Mouse (Mus musculus): ENCODE results near the gene Trub1. TPM values are rescaled to one million over a fixed set of nuclear protein-coding genes. Genes with fewer than 3 reads are reported as not detected.

Gene Trub1
- polyA plus RNA-seq, 1 experiment from 2014 or later: 33.6 TPM

DNA sequence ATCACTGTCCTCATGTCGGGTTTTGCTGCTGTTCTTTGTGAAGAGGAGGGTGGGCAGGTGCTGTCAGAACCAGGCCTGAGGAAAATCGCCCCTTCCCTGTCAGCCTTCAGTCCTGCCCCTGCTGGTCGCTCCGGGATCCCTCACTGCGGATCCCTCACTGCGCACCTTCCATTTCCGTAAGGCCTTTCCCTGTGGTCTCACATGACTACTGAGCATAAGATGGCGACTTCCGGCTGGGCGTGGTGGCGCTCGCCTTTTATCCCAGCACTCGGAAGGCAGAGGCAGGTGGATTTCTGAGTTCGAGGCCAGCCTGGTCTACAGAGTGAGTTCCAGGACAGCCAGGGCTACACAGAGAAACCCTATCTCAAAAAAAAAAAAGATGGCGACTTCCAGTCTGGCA, 27.4 kb upstream of the Trub1 start:
- Histone ChIP-seq H3K27me3 (no peaks in the 10 kb centered on the region), H3K4me3 (no peak overlapping the region), H3K9ac (no peak overlapping the region), H3K4me1 (peaks cover 5% of the 10 kb centered on the region; the same call in 1 of the 2 replicates), H3K36me3 (no peaks in the 10 kb centered on the region), H3K4me2 (no peak overlapping the region), H3K27ac (no peak overlapping the region), H3K9me3 (no peaks in the 10 kb centered on the region)
- WGBS: 98% methylated on average over 15 of the region's 15 CpGs
- no peak for ATAC-seq (ENCODE audit: insufficient number of reproducible peaks, insufficient read depth, low FRiP score, low TSS enrichment, low read depth)

DNA sequence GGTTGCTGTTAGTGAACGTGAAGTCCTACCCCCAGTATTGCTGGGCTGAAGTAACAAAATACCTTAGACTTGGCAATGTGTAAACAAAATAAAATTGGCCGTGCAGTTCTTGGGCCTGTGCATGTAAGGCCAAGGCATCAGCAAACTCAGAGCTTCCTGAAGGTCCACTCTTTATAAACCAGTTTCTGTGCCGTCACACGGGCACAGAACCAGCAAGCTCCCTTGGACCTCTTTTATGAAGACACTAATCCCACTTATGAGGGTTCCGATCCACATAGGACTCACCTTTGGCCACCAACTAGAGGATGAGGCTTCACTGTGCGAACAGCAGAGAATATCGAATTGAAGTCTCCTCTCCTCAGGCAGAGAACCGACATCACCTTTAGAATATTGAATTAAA, 25.9 kb upstream of the Trub1 start:
- Histone ChIP-seq H3K9me3 (no peaks in the 10 kb centered on the region), H3K27me3 (no peaks in the 10 kb centered on the region), H3K4me1 (peaks cover 6% of the 10 kb centered on the region; the same call in 1 of the 2 replicates), H3K27ac (no peak overlapping the region), H3K4me3 (no peak overlapping the region), H3K9ac (no peak overlapping the region), H3K4me2 (no peak overlapping the region), H3K36me3 (no peaks in the 10 kb centered on the region)
- 88% methylated on average over 8 of the region's 8 CpGs for WGBS
- no peak for ATAC-seq (ENCODE audit: insufficient number of reproducible peaks, insufficient read depth, low FRiP score, low TSS enrichment, low read depth)

DNA sequence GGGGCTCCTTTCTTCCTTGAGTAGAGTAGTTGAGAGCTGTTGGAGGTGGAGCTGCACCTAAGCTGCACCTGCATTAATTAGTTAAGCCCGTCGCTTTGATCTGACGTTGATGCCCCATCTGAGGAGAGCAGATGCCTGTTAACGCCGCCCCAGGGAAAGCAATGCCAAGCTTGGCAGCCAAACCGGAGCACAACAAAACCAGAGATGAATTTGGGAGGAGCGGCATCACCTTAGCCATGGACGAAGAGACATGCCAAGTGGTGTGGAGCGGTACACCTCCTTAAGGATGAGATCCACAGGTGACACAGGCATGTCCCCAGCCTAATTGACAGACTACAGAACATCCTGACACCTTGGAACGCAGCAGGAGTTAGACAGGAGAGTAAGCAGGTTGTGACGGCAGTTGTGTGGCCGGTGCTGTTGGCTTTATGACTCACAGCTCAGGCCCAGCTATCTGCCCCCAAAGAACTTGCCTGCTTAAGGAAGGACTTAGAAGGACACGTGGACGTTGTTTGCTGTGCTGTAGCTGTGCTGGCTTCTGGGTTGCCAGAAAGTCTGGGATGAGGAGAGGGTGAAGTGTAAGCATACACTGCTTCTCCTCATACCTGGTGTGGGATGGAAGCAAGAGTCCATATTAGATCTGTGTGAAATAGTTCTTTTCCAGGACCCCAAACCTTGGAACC, 24.8 kb upstream of the Trub1 start:
- H3K4me1 ChIP-seq: peaks cover 10% of the 10 kb centered on the region; the same call in 1 of the 2 replicates
- H3K27ac ChIP-seq: no peak overlapping the region
- no peak overlapping the region for H3K4me2 ChIP-seq
- ATAC-seq (ENCODE audit: insufficient number of reproducible peaks, insufficient read depth, low FRiP score, low TSS enrichment, low read depth): no peak
- H3K4me3 ChIP-seq: no peak overlapping the region
- 71% methylated on average over 14 of the region's 14 CpGs for WGBS
- no peaks in the 10 kb centered on the region for H3K36me3 ChIP-seq
- no peaks in the 10 kb centered on the region for H3K9me3 ChIP-seq
- no peaks in the 10 kb centered on the region for H3K27me3 ChIP-seq
- no peak overlapping the region for H3K9ac ChIP-seq

DNA sequence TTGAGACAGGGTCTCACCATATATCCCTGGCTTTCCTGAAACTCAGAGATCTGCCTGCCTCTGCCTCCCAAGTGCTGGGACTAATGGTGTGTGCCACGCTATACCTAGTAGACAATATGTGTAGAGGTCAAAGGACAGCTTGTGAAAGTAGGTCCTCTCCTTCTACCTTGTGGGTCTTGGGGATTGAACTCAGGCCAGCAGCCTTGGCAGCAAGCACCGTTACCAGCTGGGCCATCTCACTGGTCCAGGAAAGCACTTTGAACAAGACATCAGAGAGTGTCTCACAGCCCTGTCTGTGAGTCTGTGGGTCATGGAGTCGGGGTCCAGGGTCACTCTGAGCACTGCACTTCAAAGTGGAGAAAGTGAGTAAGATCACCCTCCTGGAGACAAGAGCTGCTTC, 24.1 kb upstream of the Trub1 start:
- ATAC-seq (ENCODE audit: insufficient number of reproducible peaks, insufficient read depth, low FRiP score, low TSS enrichment, low read depth): no peak
- H3K36me3 ChIP-seq: no peaks in the 10 kb centered on the region
- no peak overlapping the region for H3K27ac ChIP-seq
- WGBS: 90% methylated on average over 3 of the region's 3 CpGs
- no peak overlapping the region for H3K4me2 ChIP-seq
- H3K9me3 ChIP-seq: no peaks in the 10 kb centered on the region
- H3K9ac ChIP-seq: no peak overlapping the region
- H3K4me1 ChIP-seq: peaks cover 10% of the 10 kb centered on the region; the same call in 1 of the 2 replicates
- H3K27me3 ChIP-seq: no peaks in the 10 kb centered on the region
- no peak overlapping the region for H3K4me3 ChIP-seq

DNA sequence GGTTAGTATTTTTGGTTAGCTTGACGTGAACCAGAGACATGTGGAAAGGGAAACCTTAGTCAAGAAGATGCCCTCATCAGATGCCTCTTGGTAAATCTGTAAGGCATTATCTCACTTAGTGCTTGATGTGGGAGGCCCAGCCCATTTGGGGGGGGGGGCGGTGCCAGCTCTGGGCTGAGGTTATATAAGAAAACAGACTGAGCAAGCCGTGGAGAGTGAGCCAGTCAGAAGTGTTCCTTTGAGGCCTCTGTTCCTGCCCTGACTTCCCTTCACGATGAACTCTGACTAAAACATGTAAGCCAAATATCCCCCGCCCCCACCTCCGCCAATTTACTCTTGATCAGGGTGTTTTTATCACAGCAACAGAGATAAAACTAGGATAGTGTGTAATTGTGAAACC, 22.8 kb upstream of the Trub1 start:
- Histone ChIP-seq H3K4me3 (no peak overlapping the region), H3K36me3 (no peaks in the 10 kb centered on the region), H3K9ac (no peak overlapping the region), H3K27ac (no peak overlapping the region), H3K9me3 (no peaks in the 10 kb centered on the region), H3K27me3 (0 out of 2 replicates have a peak, but pooled peaks cover 3% of the 10 kb centered on the region), H3K4me1 (peaks cover 10% of the 10 kb centered on the region; the same call in 1 of the 2 replicates), H3K4me2 (no peak overlapping the region)
- ATAC-seq (ENCODE audit: insufficient number of reproducible peaks, insufficient read depth, low FRiP score, low TSS enrichment, low read depth): no peak
- WGBS: 62% methylated on average over 6 of the region's 6 CpGs

DNA sequence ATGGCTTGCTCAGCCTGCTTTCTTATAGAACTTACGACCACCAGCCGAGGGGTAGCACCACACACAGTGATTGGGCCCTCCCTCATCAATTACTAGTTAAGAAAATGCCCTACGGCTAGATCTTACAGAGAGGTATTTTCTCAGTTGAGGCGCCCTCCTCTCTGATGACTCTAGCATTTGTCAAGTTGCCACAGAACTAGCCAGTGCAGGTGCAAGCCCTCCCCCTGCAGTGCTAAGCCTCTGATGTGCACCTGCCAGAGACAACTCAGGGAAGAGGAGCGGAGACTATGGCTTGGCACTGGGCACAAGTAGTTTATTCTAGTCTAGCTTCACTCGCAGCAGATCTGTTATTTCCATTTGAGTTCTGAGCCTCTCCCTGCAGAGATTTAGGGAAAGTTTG, 21.2 kb upstream of the Trub1 start:
- Histone ChIP-seq H3K4me1 (peaks cover 13% of the 10 kb centered on the region; the same call in 1 of the 2 replicates), H3K9ac (no peak overlapping the region), H3K9me3 (no peaks in the 10 kb centered on the region), H3K4me3 (no peak overlapping the region), H3K36me3 (no peaks in the 10 kb centered on the region), H3K27ac (no peak overlapping the region), H3K27me3 (0 out of 2 replicates have a peak, but pooled peaks cover 3% of the 10 kb centered on the region), H3K4me2 (no peak overlapping the region)
- ATAC-seq (ENCODE audit: insufficient number of reproducible peaks, insufficient read depth, low FRiP score, low TSS enrichment, low read depth): no peak
- WGBS: 43% methylated on average over 6 of the region's 6 CpGs

DNA sequence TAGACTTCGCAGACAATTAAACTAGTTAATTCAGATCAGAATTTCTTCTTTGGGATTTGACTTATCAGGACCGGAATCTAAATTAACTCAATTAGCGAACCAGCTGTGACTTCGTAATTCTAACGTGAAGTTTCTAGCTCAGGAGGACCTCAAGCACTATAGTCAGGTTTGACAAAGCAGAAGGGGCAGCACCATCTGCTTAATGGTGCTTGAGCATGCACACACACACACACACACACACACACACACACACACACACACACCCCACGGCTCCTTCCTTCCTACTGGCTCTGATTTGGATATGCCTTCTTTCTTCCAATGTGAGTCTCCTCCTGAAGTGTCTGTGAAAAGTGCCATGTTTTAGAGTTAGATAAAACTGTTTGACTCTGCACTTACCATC, 18.7 kb upstream of the Trub1 start:
- Histone ChIP-seq H3K27me3 (0 out of 2 replicates have a peak, but pooled peaks cover 3% of the 10 kb centered on the region), H3K9me3 (no peaks in the 10 kb centered on the region), H3K9ac (no peak overlapping the region), H3K4me1 (peaks cover 20% of the 10 kb centered on the region; the same call in 1 of the 2 replicates), H3K4me2 (no peak overlapping the region), H3K4me3 (no peak overlapping the region), H3K27ac (no peak overlapping the region), H3K36me3 (no peaks in the 10 kb centered on the region)
- 56% methylated on average over 6 of the region's 6 CpGs for WGBS
- no peak for ATAC-seq (ENCODE audit: insufficient number of reproducible peaks, insufficient read depth, low FRiP score, low TSS enrichment, low read depth)

DNA sequence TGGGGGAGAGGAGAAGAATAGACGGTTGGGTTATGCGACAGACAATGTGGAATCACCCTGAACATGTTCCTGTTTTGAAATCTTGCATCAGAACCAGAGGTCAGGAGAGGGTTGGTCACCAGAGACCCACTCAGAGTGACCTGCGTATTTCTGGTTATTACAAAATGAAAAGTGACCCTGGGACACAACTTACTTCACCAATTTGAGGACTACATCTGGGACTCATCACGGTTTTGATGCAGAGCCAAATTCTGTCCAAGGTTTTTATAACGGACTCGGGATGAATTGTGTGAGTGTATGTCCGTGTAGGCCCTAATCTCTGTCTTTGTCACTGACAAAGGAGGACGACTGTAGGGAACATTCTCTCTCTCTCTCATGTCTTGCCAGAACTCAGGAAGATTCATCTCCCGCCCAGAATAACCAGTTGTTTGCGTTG, 16.1 kb upstream of the Trub1 start:
- no peak for ATAC-seq (ENCODE audit: insufficient number of reproducible peaks, insufficient read depth, low FRiP score, low TSS enrichment, low read depth)
- Histone ChIP-seq H3K27me3 (0 out of 2 replicates have a peak, but pooled peaks cover 3% of the 10 kb centered on the region), H3K27ac (no peak overlapping the region), H3K4me3 (no peak overlapping the region), H3K4me1 (0 out of 2 replicates have a peak, but pooled peaks cover 17% of the 10 kb centered on the region), H3K4me2 (no peak overlapping the region), H3K9ac (no peak overlapping the region), H3K36me3 (no peaks in the 10 kb centered on the region), H3K9me3 (no peaks in the 10 kb centered on the region)
- 48% methylated on average over 10 of the region's 10 CpGs for WGBS

DNA sequence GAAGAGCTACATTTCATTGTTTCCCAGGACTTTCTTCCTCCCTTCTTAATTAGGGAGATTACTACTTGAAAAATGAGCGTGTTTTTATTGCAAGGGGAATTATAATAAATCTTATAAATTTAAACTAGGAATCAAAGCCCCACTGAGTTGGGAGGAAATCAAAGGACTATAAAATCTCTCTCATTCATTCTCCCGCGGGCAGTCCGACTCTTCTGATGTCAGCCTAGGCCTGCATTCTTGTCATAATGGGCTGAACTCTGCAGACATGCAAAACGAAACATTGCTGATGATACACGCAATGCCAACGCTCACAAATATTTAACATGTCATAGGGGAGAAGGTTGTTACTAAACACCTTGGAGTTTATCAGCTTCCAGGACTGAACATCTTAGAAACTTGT, 15.7 kb upstream of the Trub1 start:
- Histone ChIP-seq H3K9me3 (no peaks in the 10 kb centered on the region), H3K4me3 (no peak overlapping the region), H3K4me1 (0 out of 2 replicates have a peak, but pooled peaks cover 15% of the 10 kb centered on the region), H3K27me3 (0 out of 2 replicates have a peak, but pooled peaks cover 3% of the 10 kb centered on the region), H3K4me2 (no peak overlapping the region), H3K36me3 (no peaks in the 10 kb centered on the region), H3K9ac (no peak overlapping the region), H3K27ac (no peak overlapping the region)
- 51% methylated on average over 7 of the region's 7 CpGs for WGBS
- no peak for ATAC-seq (ENCODE audit: insufficient number of reproducible peaks, insufficient read depth, low FRiP score, low TSS enrichment, low read depth)

DNA sequence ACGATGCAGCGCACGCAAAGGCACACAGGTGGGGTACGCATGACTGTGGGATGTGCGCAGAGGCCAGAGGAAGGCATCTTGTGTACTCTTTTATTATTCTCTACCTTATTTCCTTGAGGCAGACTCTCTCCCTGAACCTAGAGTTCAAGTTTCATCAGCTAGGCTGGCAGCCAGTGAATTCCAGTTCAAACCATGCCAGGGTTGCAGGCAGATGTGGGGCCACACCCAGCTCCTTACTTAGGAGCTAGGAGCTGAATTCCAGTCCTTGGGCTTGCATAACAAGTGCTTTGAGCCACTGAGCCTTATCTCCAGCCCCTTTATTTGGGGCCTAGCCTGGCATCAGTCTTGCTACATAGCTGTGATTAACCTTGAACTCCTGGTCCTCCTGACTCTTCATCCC, 13.4 kb upstream of the Trub1 start:
- no peak for ATAC-seq (ENCODE audit: insufficient number of reproducible peaks, insufficient read depth, low FRiP score, low TSS enrichment, low read depth)
- no peak overlapping the region for H3K27ac ChIP-seq
- peaks cover 18% of the 10 kb centered on the region; the same call in 1 of the 2 replicates for H3K4me1 ChIP-seq
- 0 out of 2 replicates have a peak, but pooled peaks cover 3% of the 10 kb centered on the region for H3K27me3 ChIP-seq
- H3K9me3 ChIP-seq: no peaks in the 10 kb centered on the region
- H3K4me2 ChIP-seq: no peak overlapping the region
- no peak overlapping the region for H3K9ac ChIP-seq
- H3K36me3 ChIP-seq: no peaks in the 10 kb centered on the region
- H3K4me3 ChIP-seq: no peak overlapping the region
- WGBS: 91% methylated on average over 5 of the region's 5 CpGs

DNA sequence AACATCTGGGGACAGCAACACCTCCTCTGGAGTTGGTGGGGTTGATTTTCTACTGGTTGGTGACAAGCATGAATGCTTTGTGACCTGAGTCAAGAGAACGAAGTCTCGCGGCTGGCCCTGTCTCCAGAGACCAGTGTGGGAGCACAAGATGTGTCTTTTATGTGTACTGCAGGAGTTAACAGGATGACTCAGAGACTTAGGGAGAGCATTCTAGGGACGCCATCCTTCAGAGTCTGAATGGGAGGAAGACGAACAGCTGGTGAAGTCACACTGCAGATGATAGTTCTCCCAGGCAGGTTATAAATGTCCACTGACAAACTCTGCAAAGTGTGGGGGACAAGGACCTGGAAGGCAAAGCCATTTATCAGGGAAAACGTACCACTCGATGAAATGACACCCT, 11.2 kb upstream of the Trub1 start:
- no peak for ATAC-seq (ENCODE audit: insufficient number of reproducible peaks, insufficient read depth, low FRiP score, low TSS enrichment, low read depth)
- no peaks in the 10 kb centered on the region for H3K36me3 ChIP-seq
- H3K4me3 ChIP-seq: no peak overlapping the region
- H3K4me2 ChIP-seq: no peak overlapping the region
- H3K27me3 ChIP-seq: no peaks in the 10 kb centered on the region
- no peak overlapping the region for H3K27ac ChIP-seq
- peaks cover 14% of the 10 kb centered on the region; the same call in 1 of the 2 replicates for H3K4me1 ChIP-seq
- H3K9me3 ChIP-seq: no peaks in the 10 kb centered on the region
- no peak overlapping the region for H3K9ac ChIP-seq
- 59% methylated on average over 7 of the region's 7 CpGs for WGBS

DNA sequence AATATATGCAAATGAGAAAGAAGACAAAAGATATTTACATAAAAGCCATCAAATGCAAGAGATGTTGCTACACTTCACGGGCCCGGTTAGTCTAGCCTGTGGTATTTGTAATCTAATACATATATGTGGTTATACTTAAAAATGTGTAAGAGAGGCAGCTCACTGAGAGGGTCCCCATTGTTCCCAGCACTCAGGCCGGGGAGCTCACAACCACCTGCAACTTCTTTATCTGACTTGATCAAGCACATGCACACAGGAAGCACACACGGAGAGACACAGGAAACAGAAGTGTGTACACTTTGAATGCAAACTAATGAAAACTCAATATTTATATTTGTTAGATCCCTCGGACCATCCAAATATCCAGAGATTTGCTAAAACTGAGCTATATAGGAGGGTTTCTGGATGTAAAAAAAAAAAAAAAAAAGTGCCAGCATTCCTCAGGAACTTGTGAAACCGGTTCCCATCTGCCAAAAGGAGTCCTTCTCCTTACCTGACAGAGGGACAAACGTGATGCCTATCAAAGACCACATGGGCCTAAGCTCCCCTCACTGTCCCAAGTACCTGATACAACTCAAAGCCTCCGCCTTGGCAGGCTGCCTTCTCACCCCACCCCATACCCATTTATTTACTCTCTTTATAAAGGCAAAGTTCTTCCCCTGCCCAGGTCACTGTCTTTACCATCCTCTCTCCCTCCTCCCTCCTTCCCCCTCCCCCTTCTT, 9.6 kb upstream of the Trub1 start:
- no peak overlapping the region for H3K27ac ChIP-seq
- 37% methylated on average over 8 of the region's 8 CpGs for WGBS
- H3K4me3 ChIP-seq: no peak overlapping the region
- no peak for ATAC-seq (ENCODE audit: insufficient number of reproducible peaks, insufficient read depth, low FRiP score, low TSS enrichment, low read depth)
- no peak overlapping the region for H3K4me2 ChIP-seq
- no peaks in the 10 kb centered on the region for H3K9me3 ChIP-seq
- H3K9ac ChIP-seq: no peak overlapping the region
- no peaks in the 10 kb centered on the region for H3K36me3 ChIP-seq
- no peaks in the 10 kb centered on the region for H3K27me3 ChIP-seq
- peaks cover 9% of the 10 kb centered on the region; the same call in 1 of the 2 replicates for H3K4me1 ChIP-seq

All from embryonic facial prominence, embryonic 13.5 days (tissue).